Mouse (Mus musculus): Measurements from ENCODE around the gene Tasp1. TPM values are rescaled to one million over a fixed set of nuclear protein-coding genes. Genes with fewer than 3 reads are reported as not detected.

The Tasp1 gene
- polyA plus RNA-seq, 1 experiment from 2014 or later, result 10.1 TPM

DNA sequence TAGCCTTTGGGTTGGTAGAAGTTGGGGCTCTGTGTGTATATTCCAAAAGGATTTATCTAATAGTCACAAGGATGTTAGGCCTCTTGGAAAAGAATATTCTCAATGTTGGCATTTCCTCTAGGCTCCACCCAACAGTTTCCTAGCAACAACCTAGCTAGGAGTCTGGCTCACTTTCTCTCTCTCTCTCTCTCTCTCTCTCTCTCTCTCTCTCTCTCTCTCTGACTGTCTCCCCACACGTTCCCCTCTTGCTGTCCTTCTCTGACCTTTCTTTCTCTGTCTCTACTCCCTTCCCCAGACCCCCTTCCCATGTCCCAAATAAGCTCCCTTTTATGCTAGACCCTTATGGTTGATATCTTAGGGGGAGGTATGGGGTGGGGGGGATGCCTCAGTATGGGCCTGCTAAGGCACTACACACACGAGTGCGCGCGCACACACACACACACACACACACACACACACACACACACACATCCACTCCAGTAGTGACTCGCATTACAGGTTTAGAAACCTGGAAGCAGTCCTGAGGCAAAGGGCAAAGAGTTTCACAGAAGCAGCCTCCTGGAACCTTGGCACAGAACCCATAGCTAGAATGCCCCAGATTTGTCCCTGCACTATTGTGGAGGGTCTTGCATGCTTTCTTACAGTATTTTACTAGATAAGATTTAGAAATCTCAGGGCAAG lies 12.1 kb upstream of the Tasp1 start:
- DNase-seq (no peak), ATAC-seq (no peak)
- no peaks in the 10 kb centered on the region for H3K36me3 ChIP-seq (replicated peaks; ENCODE audit: insufficient read depth, low read length)
- TF ChIP-seq EP300 (IDR thresholded peaks at IDR 0.05; ENCODE audit: low read depth) (no peak), CTCF (IDR thresholded peaks at IDR 0.05; ENCODE audit: low read depth) (no peak)
- H3K4me1 ChIP-seq (ENCODE audit: insufficient read depth), result no peaks in the 10 kb centered on the region
- no peak overlapping the region for H3K27ac ChIP-seq (ENCODE audit: low read depth)
- no peaks in the 10 kb centered on the region for H3K27me3 ChIP-seq (ENCODE audit: insufficient read depth, low read length)
- no peak overlapping the region for H3K4me3 ChIP-seq (ENCODE audit: low read depth, low read length)
- H3K4me2 ChIP-seq (ENCODE audit: low read depth, low read length), result no peak overlapping the region
- H3K9me3 ChIP-seq (ENCODE audit: low read length), result no peaks in the 10 kb centered on the region
- no peak overlapping the region for H3K9ac ChIP-seq (replicated peaks)
- WGBS (ENCODE audit: insufficient replicate concordance), result 65% methylated on average over 6 of the region's 6 CpGs

- no peak for DNase-seq
- 46% methylated on average over 1 of the region's 1 CpGs for WGBS (ENCODE audit: insufficient replicate concordance)
- no peak overlapping the region for H3K4me3 ChIP-seq (ENCODE audit: low read depth, low read length)
- H3K27me3 ChIP-seq (ENCODE audit: insufficient read depth, low read length), result no peaks in the 10 kb centered on the region
- H3K4me1 ChIP-seq (ENCODE audit: insufficient read depth), result no peaks in the 10 kb centered on the region
- no peak for ATAC-seq
- H3K27ac ChIP-seq (ENCODE audit: low read depth), result no peak overlapping the region
- H3K9ac ChIP-seq (replicated peaks), result no peak overlapping the region
- no peaks in the 10 kb centered on the region for H3K36me3 ChIP-seq (replicated peaks; ENCODE audit: insufficient read depth, low read length)
- TF ChIP-seq EP300 (IDR thresholded peaks at IDR 0.05; ENCODE audit: low read depth) (no peak), CTCF (IDR thresholded peaks at IDR 0.05; ENCODE audit: low read depth) (no peak)
- no peak overlapping the region for H3K4me2 ChIP-seq (ENCODE audit: low read depth, low read length)
- no peaks in the 10 kb centered on the region for H3K9me3 ChIP-seq (ENCODE audit: low read length)
Measured at GRCm38 (mm10) chr2:140077476-140077875, 10.9 kb upstream of the Tasp1 start.

GRCm38 (mm10) chr2:140075150-140075549 lies 8.5 kb upstream of the Tasp1 start:
- no peaks in the 10 kb centered on the region for H3K36me3 ChIP-seq (replicated peaks; ENCODE audit: insufficient read depth, low read length)
- ATAC-seq (no peak), DNase-seq (no peak)
- TF ChIP-seq CTCF (IDR thresholded peaks at IDR 0.05; ENCODE audit: low read depth) (no peak), EP300 (IDR thresholded peaks at IDR 0.05; ENCODE audit: low read depth) (no peak)
- H3K4me2 ChIP-seq (ENCODE audit: low read depth, low read length), result no peak overlapping the region
- H3K9me3 ChIP-seq (ENCODE audit: low read length), result no peaks in the 10 kb centered on the region
- no peak overlapping the region for H3K27ac ChIP-seq (ENCODE audit: low read depth)
- 56% methylated on average over 3 of the region's 3 CpGs for WGBS (ENCODE audit: insufficient replicate concordance)
- no peaks in the 10 kb centered on the region for H3K27me3 ChIP-seq (ENCODE audit: insufficient read depth, low read length)
- H3K4me1 ChIP-seq (ENCODE audit: insufficient read depth), result no peaks in the 10 kb centered on the region
- H3K9ac ChIP-seq (replicated peaks), result no peak overlapping the region
- no peak overlapping the region for H3K4me3 ChIP-seq (ENCODE audit: low read depth, low read length)

GRCm38 (mm10) chr2:140067516-140067915 lies 911 bp upstream of the Tasp1 start:
- DNase-seq (no peak), ATAC-seq (no peak)
- H3K4me2 ChIP-seq (ENCODE audit: low read depth, low read length), result peak overlapping the region; percentile 95
- H3K4me3 ChIP-seq (ENCODE audit: low read depth, low read length), result 0 out of 2 replicates have a peak overlapping the region, but pooled peaks have one; percentile 79
- TF ChIP-seq CTCF (IDR thresholded peaks at IDR 0.05; ENCODE audit: low read depth), result no peak
- no peak for TF ChIP-seq EP300 (IDR thresholded peaks at IDR 0.05; ENCODE audit: low read depth)
- peaks cover 3% of the 10 kb centered on the region; the same call in 1 of the 2 replicates for H3K9me3 ChIP-seq (ENCODE audit: low read length)
- no peak overlapping the region for H3K9ac ChIP-seq (replicated peaks)
- H3K36me3 ChIP-seq (replicated peaks; ENCODE audit: insufficient read depth, low read length), result no peaks in the 10 kb centered on the region
- 64% methylated on average over 4 of the region's 4 CpGs for WGBS (ENCODE audit: insufficient replicate concordance)
- peaks cover 17% of the 10 kb centered on the region for H3K4me1 ChIP-seq (ENCODE audit: insufficient read depth)
- H3K27ac ChIP-seq (ENCODE audit: low read depth), result no peak overlapping the region
- H3K27me3 ChIP-seq (ENCODE audit: insufficient read depth, low read length), result no peaks in the 10 kb centered on the region

- H3K27me3 ChIP-seq (ENCODE audit: insufficient read depth, low read length), result no peaks in the 10 kb centered on the region
- H3K4me2 ChIP-seq (ENCODE audit: low read depth, low read length), result peak overlapping the region; percentile 95
- DNase-seq (peak; percentile 17), ATAC-seq (no peak)
- H3K9ac ChIP-seq (replicated peaks), result peak overlapping the region; percentile 84
- 71% methylated on average over 8 of the region's 8 CpGs for WGBS (ENCODE audit: insufficient replicate concordance)
- H3K27ac ChIP-seq (ENCODE audit: low read depth), result peak overlapping the region; percentile 98
- H3K9me3 ChIP-seq (ENCODE audit: low read length), result peaks cover 3% of the 10 kb centered on the region; the same call in 1 of the 2 replicates
- H3K4me3 ChIP-seq (ENCODE audit: low read depth, low read length), result peak overlapping the region; percentile 79
- TF ChIP-seq CTCF (IDR thresholded peaks at IDR 0.05; ENCODE audit: low read depth) (peak; percentile 41), EP300 (IDR thresholded peaks at IDR 0.05; ENCODE audit: low read depth) (no peak)
- H3K4me1 ChIP-seq (ENCODE audit: insufficient read depth), result peaks cover 17% of the 10 kb centered on the region
- H3K36me3 ChIP-seq (replicated peaks; ENCODE audit: insufficient read depth, low read length), result no peaks in the 10 kb centered on the region
Measured at GRCm38 (mm10) chr2:140065676-140066075, 929 bp downstream of the Tasp1 start.

GRCm38 (mm10) chr2:140061481-140061880 lies 5.1 kb downstream of the Tasp1 start:
- Histone ChIP-seq H3K4me3 (ENCODE audit: low read depth, low read length) (no peak overlapping the region), H3K4me2 (ENCODE audit: low read depth, low read length) (no peak overlapping the region), H3K36me3 (replicated peaks; ENCODE audit: insufficient read depth, low read length) (no peaks in the 10 kb centered on the region), H3K9me3 (ENCODE audit: low read length) (peaks cover 3% of the 10 kb centered on the region; the same call in 1 of the 2 replicates), H3K27me3 (ENCODE audit: insufficient read depth, low read length) (no peaks in the 10 kb centered on the region), H3K27ac (ENCODE audit: low read depth) (no peak overlapping the region), H3K4me1 (ENCODE audit: insufficient read depth) (peaks cover 10% of the 10 kb centered on the region), H3K9ac (replicated peaks) (no peak overlapping the region)
- no peak for TF ChIP-seq CTCF (IDR thresholded peaks at IDR 0.05; ENCODE audit: low read depth)
- TF ChIP-seq EP300 (IDR thresholded peaks at IDR 0.05; ENCODE audit: low read depth), result no peak
- DNase-seq (no peak), ATAC-seq (no peak)
- 68% methylated on average over 3 of the region's 3 CpGs for WGBS (ENCODE audit: insufficient replicate concordance)

Data from liver, postnatal 0 days (tissue).